Mouse (Mus musculus) c-Kit-positive CD71-positive TER-119-negative erythroid progenitor cells, embryonic 14.5 days (primary cell): ENCODE data around the gene Ctla4.

Source experiments
- DNase-seq: peaks from one replicate; pipeline ENCODE4 v3.0.0-alpha.2; 2013; ENCODE audit warnings: low read depth

Ctla4 gene

DNA sequence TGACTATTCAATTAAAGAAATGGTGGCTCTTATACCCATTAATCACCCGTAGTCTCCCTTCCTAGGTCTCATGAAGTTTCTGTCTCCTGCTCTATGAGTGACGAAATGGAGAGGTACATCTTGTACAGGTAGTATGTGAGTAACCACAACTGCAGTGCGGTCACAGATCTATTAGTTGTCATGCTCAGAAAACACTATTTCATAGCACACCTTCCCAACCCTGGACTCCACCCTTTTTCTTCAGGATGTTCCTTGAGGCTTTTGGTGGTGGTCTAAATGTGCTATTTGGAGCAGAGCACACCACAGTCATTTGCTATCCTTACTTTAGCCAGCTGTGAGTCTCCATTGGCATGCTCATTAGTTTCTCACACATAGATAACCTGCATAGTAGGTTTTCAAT lies 42.2 kb downstream of the Ctla4 start:
- DNase-seq: no peak

DNA sequence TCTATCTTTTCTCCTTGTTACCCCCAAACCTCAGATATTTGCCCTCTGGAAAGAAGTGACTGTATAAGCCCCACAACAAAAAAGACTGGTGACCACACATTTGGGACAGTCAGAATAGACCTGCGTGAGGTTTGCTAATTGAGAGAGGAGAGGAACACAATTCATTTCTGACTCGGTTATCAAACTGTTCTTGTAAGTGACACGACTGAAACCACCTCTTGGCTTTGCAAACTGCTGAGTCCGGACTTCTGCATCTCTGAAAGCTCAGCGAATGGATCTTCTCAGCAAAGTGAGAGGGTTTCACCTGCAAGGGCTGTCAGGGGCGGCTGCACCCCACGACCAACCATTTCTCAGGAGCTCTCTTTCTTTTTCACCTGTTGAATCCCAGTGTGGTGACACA lies 43.6 kb downstream of the Ctla4 start:
- no peak for DNase-seq

DNA sequence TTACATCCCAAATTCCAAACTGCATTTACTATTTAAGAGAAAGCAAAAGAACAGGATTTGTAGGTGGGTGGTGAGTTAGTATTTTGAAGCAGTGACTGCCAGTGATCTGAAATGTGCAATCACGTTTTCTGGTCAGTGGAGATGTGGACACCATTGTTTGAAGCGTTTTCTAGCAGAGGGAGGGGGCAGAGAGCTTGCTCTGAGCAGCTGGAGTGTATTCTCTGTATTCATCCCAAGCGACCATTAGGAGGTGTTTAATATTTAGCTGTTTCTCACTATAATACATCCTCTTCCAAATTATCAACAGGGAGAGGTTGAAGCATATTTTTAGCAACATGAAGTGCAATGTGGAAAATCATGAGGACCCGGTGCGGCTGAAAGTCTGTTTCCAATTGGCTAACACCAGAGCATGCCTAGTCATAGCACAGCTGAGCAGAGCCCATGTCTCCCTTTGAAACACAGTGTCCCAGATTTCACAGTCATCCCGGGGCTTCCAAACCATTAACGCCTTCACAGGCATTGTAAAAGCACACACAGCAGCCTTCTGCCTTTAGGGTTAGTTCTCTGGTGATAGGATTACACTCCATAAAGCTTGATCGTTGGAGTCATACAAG lies 49.3 kb downstream of the Ctla4 start:
- no peak for DNase-seq

- no peak for DNase-seq
Measured at GRCm38 (mm10) chr1:60936963-60937711, 50.3 kb downstream of the Ctla4 start.

DNA sequence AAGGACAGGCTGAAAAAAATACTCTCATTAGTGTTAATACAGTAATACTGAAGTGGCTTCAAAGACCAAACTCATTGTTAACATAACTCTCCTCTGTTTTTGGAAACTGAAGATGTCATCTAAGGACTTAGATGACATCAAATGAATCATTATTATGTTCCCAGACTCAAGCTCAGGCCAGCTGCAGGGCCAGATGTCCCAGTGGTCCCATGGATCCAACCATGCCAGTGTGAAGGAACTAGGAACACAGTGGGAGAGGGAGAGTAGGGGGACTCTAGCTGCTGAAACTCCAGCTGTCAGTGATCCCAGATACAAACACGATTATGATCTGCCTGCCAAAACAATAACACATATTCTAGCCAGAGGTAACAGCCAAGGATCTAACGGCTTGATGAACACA lies 51.5 kb downstream of the Ctla4 start:
- no peak for DNase-seq

DNA sequence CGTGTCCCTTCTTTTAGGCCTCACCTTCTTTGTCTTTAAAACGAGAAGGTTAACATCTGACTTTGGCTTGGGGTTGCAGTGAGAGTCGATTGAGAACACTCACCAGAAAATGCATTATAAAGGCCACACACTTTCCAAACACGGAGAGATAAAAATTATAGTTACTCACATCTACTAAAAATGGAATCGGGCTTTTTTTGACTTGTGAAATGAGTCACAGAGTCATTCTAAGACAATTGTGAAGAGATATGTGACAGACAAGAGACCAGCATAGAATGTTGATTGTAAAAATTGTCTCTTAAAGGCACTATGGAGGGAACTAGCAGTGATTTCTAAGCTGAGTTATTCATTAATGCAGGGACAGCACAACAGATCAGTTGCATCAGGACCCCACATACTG lies 52.2 kb downstream of the Ctla4 start:
- no peak for DNase-seq

- no peak for DNase-seq
Measured at GRCm38 (mm10) chr1:60940023-60940422, 53.2 kb downstream of the Ctla4 start.

- DNase-seq: no peak
Measured at GRCm38 (mm10) chr1:60940620-60941019, 53.8 kb downstream of the Ctla4 start.

DNA sequence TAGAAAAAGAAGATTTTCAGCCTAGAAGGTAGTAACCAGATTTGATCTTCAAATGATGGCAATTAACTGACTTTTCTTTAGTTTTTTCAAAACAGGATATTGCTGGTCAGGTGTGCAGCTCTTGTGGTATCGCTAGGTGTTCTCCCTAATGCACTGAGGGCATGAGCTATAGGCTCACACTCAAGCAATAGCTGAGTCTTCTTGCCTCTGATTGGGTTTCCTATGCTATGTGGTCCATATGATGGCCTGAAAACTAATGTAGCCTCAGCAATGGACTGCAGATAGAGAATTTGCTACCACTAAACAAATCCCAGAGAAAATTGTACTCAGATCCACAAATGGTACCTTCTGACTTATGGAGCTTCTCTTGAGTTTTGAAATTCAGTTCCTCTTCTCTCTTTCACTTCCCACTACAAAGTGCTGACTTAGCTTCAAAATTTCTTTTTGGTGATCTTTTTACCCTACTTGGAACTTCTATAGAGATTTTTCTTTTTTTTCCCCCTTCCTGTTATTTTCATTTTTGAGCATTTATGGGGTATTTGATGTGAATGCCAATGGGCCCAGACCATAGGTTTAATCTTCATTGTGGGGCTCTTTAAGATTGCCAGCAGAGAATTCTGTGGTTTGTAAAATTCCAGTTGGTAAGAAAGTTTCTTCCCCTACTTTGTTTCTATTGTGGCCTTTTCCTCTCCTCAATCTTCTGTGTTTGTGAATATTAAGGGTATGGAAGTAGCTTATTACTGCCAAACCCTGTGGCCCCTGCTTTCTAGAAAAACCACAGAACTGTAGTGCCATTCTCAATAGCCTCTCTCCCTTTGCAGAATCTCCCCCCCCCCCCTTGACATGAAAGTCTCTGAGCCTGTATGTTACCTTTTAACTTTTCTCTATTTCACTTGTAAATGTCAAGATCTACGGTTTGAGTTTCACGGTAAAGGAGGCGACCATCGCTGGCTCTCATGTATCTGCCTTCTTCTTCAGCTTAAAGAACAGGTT lies 54.6 kb downstream of the Ctla4 start:
- no peak for DNase-seq

DNA sequence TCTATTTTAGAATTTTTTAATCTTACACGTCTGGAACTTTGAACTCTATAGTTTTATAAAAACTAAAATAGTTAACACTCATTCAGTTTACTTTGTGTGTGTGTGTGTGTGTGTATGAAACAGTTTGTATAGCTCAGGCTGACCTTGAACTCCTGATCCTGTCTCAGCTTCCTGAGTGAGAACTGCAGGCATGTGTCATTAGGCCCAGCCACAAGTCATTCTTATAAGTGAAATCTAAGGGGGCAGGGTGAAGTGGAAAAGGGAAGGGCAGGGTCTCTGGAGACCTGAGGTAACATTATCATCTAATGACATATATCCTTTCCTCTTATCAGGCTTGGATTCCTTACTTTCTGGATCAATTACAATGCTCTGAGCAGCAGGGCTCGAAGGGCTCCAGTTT lies 56.1 kb downstream of the Ctla4 start:
- DNase-seq: no peak

- DNase-seq: no peak
Measured at GRCm38 (mm10) chr1:60945633-60946401, 59.0 kb downstream of the Ctla4 start.

- DNase-seq: no peak
Measured at GRCm38 (mm10) chr1:60948112-60948511, 61.3 kb downstream of the Ctla4 start.

- DNase-seq: no peak
Measured at GRCm38 (mm10) chr1:60952958-60953357, 66.2 kb downstream of the Ctla4 start.

DNA sequence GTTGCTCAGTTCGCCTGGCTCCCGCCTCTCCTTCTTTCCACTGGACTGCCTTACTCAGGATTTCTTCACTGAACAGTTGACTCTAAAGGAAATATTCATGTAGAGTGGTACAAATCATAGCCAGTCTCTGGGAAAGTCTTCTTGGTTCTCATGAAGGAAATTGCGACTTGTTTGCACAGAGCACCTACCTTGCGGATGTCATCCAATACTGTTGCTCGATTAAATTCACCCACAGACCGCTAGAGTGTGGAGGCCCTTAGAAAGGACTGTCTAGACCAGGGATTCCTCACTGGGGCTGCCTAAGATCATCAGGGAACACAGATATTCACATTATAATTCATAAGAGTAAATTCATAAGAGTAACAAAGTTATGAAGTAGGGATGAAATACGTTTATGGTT lies 66.9 kb downstream of the Ctla4 start:
- DNase-seq: no peak

GRCm38 (mm10) chr1:60954759-60955158 lies 68.0 kb downstream of the Ctla4 start:
- no peak for DNase-seq

DNA sequence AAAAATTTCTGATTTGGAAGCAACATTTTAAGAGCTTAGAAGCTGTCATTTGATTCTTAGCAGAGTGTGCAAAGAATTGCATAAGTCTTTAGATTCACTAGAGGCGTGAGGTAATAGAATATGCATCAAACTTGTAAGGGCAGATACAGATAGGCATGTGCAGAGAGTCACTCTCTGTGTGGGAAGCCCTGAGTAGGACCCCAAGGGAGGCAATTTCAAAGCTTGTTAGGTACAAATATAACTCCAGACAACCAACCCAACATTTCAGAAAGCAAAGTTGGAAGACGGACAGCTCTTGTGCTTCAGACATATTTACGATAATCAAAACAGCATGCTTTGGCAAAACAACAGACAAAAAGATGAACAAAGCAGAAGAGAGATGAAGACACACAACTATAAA lies 68.4 kb downstream of the Ctla4 start:
- no peak for DNase-seq

DNA sequence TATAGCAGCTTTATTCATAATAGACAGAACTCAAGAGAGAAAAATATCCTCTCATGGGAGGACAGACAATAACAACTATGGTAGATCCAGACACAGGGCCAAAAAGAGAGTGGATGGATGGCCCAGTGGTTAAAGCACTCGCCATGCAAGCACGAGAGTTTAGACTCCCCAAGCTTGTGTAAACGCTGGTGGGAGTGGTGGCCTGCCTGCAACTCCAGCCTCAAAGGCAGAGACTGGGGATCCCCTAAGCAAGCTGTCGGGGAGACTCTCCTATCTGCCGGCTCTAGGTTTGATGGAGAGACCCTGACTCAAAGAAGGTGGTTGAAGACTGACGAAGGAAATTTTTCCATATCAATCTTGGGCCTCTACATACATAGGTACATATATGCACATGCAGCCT lies 69.4 kb downstream of the Ctla4 start:
- DNase-seq: no peak

DNA sequence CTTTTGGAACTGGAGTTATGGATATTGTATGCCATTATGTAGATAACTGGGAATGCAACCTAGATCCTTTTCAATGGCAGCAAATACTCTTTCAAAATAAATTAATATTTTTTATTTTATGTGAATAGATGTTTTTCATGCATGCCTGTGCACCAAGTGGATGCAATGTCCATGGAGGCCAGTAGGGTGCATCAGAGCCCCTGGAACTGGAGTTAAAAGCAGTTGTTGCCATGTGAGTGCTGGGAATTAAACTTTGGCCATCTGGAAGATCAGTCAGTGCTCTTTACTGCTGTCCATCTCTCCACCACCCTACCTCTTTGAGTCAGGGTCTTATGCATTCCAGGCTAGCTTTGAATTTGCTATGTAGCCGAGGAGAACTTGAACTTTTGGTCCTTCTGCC lies 71.5 kb downstream of the Ctla4 start:
- no peak for DNase-seq

DNA sequence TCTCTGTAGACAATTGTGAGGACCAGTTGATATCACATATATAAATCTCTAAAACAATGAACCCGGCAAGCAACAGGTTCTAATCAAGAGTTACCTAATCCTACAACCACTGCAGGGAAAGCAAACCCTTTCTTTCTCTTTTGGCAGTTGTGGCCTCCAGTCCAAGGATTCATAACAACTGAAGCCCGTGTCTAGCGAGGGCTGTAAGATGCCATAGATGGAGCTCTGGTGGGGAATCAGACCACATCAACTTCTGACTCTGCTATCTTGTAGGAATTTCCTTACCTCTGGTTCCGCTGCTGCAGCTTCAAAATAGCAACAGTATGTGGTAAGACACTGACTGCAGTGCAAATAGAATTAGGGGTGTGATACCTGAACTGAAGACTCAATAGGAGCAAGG lies 72.4 kb downstream of the Ctla4 start:
- no peak for DNase-seq

DNA sequence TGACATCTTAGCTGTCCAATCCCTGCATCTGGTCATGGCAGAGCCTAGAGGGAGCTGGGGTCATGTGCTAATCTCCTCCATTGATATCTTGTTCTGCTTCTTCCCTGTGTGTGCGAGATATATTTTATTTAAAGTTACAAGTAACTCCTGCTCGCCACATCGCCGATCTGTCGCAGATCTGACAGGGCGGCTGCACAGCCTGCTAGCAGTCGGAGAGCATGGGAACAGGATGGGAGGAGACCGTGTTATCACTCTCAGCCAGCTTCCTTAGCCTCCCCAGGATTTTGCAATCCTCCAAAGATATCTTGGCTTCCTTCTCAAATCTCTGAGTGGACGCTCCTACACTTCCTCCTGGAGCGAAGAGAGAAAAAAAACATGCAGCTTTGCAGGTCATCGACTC lies 73.7 kb downstream of the Ctla4 start:
- DNase-seq: peak; percentile 1

GRCm38 (mm10) chr1:60961080-60961479 lies 74.3 kb downstream of the Ctla4 start:
- peak; percentile 7 for DNase-seq

GRCm38 (mm10) chr1:60962095-60962494 lies 75.3 kb downstream of the Ctla4 start:
- no peak for DNase-seq
